Mouse (Mus musculus) forebrain, embryonic 11.5 days (tissue): ENCODE measurements around the gene Rsad2. TPM values are rescaled to one million over a fixed set of nuclear protein-coding genes. Genes with fewer than 3 reads are reported as not detected.
"Not testable (repeated sequence)": the region's sequence is repeated elsewhere in the genome, so short reads cannot be mapped to it uniquely, and the experiment has no call there.

Experiments used
- ATAC-seq: fragments of 200-750 bp; cut with Nextera tagmentation; replicated peaks from 2 replicates; pipeline ENCODE4 v1.8.0; 2017; ENCODE audit warnings: moderate TSS enrichment; ENCODE audit not compliant: low FRiP score
- DNase-seq: peaks from one replicate; pipeline ENCODE4 v3.0.0-alpha.2; 2017; ENCODE audit warnings: low spot score
- H3K27ac ChIP-seq: fragments of 300-500 bp; sonication (generic); 2 replicates; pipeline ENCODE4 v1.5.1; 2014; ENCODE audit warnings: low read depth, low read length
- H3K27me3 ChIP-seq: fragments of 300-500 bp; sonication (generic); 2 replicates; pipeline ENCODE4 v1.6.1; 2014; ENCODE audit warnings: mild to moderate bottlenecking, low read length, mixed read lengths; ENCODE audit not compliant: control insufficient read depth, insufficient read depth
- H3K36me3 ChIP-seq: fragments of 300-500 bp; sonication (generic); 2 replicates; pipeline ENCODE4 v1.6.1; 2014; ENCODE audit warnings: mild to moderate bottlenecking, low read length, moderate library complexity, mixed read lengths; ENCODE audit not compliant: control insufficient read depth, insufficient read depth
- H3K4me1 ChIP-seq: fragments of 300-500 bp; sonication (generic); replicated peaks from 2 replicates; pipeline ENCODE4 v1.6.1; 2014; ENCODE audit warnings: low read length, mixed read lengths; ENCODE audit not compliant: control insufficient read depth, insufficient read depth
- H3K4me2 ChIP-seq: fragments of 300-500 bp; sonication (generic); 2 replicates; pipeline ENCODE4 v1.6.1; 2014; ENCODE audit warnings: low read depth, mild to moderate bottlenecking, low read length, moderate library complexity, mixed read lengths; ENCODE audit not compliant: severe bottlenecking
- H3K4me3 ChIP-seq: fragments of 300-500 bp; sonication (generic); 2 replicates; pipeline ENCODE4 v1.5.1; 2014; ENCODE audit warnings: low read depth, low read length
- H3K9ac ChIP-seq: fragments of 300-500 bp; sonication (generic); 2 replicates; pipeline ENCODE4 v1.6.1; 2014; ENCODE audit warnings: low read length
- H3K9me3 ChIP-seq: fragments of 300-500 bp; sonication (generic); 2 replicates; pipeline ENCODE4 v1.6.1; 2016; ENCODE audit warnings: low read length, mixed read lengths; ENCODE audit not compliant: control insufficient read depth
- WGBS: fragments of 180-500 bp; shearing (Covaris S2); extraction: QIAGEN DNeasy Blood & Tissue Kit; methylation state at CpG from one replicate; pipeline ENCODE4 v1.1.7; 2014; 5-methylcytosine and 5-hydroxymethylcytosine counted together
- polyA plus RNA-seq: library from polyadenylated mRNA; unstranded; fragments of >200 nt; fragmentation: Nextera tagmentation; extraction: Ambion mirVana; gene quantifications from 2 replicates; pipeline ENCODE4 v1.2.1, GENCODE M21; 2014

The Rsad2 gene
- polyA plus RNA-seq, result 0.11 and 0.25 TPM in 2 replicates

GRCm38 (mm10) chr12:26456028-26456698 is at the start of gene Rsad2:
Gene Rsad2 (minus strand): TSS chr12:26456452.
- DNase-seq (peak; percentile 56), ATAC-seq (no peak)
- H3K36me3 ChIP-seq, result no peaks in the 10 kb centered on the region
- H3K4me3 ChIP-seq, result no peak within 1 kb of the TSS
- H3K9ac ChIP-seq, result no peak within 1 kb of the TSS
- H3K4me1 ChIP-seq, result 0 out of 2 replicates have a peak, but pooled peaks cover 4% of the 10 kb centered on the region
- WGBS, result 58% methylated on average over 13 of the region's 13 CpGs
- H3K27me3 ChIP-seq, result no peaks in the 10 kb centered on the region
- H3K4me2 ChIP-seq, result no peak within 1 kb of the TSS
- H3K27ac ChIP-seq, result no peak within 1 kb of the TSS
- H3K9me3 ChIP-seq, result no peaks in the 10 kb centered on the region

- DNase-seq (no peak), ATAC-seq (no peak)
- WGBS, result 89% methylated on average over 3 of the region's 3 CpGs
- H3K4me3 ChIP-seq, result no peak overlapping the region
- no peak overlapping the region for H3K9ac ChIP-seq
- no peak overlapping the region for H3K27ac ChIP-seq
- no peaks in the 10 kb centered on the region for H3K27me3 ChIP-seq
- H3K4me1 ChIP-seq, result no peaks in the 10 kb centered on the region
- H3K4me2 ChIP-seq, result no peak overlapping the region
- no peaks in the 10 kb centered on the region for H3K36me3 ChIP-seq
- no peaks in the 10 kb centered on the region for H3K9me3 ChIP-seq
These were observed 44.8 kb upstream of the Rsad2 start for GRCm38 (mm10) chr12:26501042-26501441.

GRCm38 (mm10) chr12:26489942-26490341 is 33.7 kb upstream of the Rsad2 start:
- H3K27me3 ChIP-seq, result peaks cover 2% of the 10 kb centered on the region; the same call in 1 of the 2 replicates
- 95% methylated on average over 1 of the region's 1 CpGs for WGBS
- no peak overlapping the region for H3K4me2 ChIP-seq
- H3K4me1 ChIP-seq, result no peaks in the 10 kb centered on the region
- no peak for ATAC-seq
- H3K9ac ChIP-seq, result no peak overlapping the region
- no peaks in the 10 kb centered on the region for H3K9me3 ChIP-seq
- H3K4me3 ChIP-seq, result no peak overlapping the region
- DNase-seq, result no peak
- no peaks in the 10 kb centered on the region for H3K36me3 ChIP-seq
- no peak overlapping the region for H3K27ac ChIP-seq

GRCm38 (mm10) chr12:26488617-26489274 is 32.5 kb upstream of the Rsad2 start:
- H3K4me1 ChIP-seq, result no peaks in the 10 kb centered on the region
- ATAC-seq (no peak; the same call in 1 of the 2 replicates), DNase-seq (no peak)
- H3K9ac ChIP-seq, result no peak overlapping the region
- 38% methylated on average over 5 of the region's 5 CpGs for WGBS
- 0 out of 2 replicates have a peak overlapping the region, but pooled peaks have one; percentile 1 for H3K4me2 ChIP-seq
- H3K36me3 ChIP-seq, result no peaks in the 10 kb centered on the region
- H3K4me3 ChIP-seq, result no peak overlapping the region
- H3K27ac ChIP-seq, result no peak overlapping the region
- no peaks in the 10 kb centered on the region for H3K9me3 ChIP-seq
- peaks cover 2% of the 10 kb centered on the region; the same call in 1 of the 2 replicates for H3K27me3 ChIP-seq

GRCm38 (mm10) chr12:26487874-26488616 is 31.8 kb upstream of the Rsad2 start:
- no peaks in the 10 kb centered on the region for H3K4me1 ChIP-seq
- H3K4me3 ChIP-seq, result no peak overlapping the region
- H3K4me2 ChIP-seq, result 0 out of 2 replicates have a peak overlapping the region, but pooled peaks have one; percentile 8
- 38% methylated on average over 14 of the region's 14 CpGs for WGBS
- no peak overlapping the region for H3K27ac ChIP-seq
- no peak overlapping the region for H3K9ac ChIP-seq
- peak; percentile 63 for DNase-seq
- peaks cover 2% of the 10 kb centered on the region; the same call in 1 of the 2 replicates for H3K27me3 ChIP-seq
- H3K9me3 ChIP-seq, result no peaks in the 10 kb centered on the region
- H3K36me3 ChIP-seq, result no peaks in the 10 kb centered on the region
- peak; percentile 65 for ATAC-seq

GRCm38 (mm10) chr12:26485738-26486580 is 29.7 kb upstream of the Rsad2 start:
- H3K4me3 ChIP-seq, DNase-seq, H3K27ac ChIP-seq, ATAC-seq, H3K36me3 ChIP-seq, H3K27me3 ChIP-seq, H3K9me3 ChIP-seq, H3K4me1 ChIP-seq, H3K9ac ChIP-seq, H3K4me2 ChIP-seq: not testable (repeated sequence)
- 90% methylated on average over 12 of the region's 12 CpGs for WGBS

GRCm38 (mm10) chr12:26478196-26479004 is 22.1 kb upstream of the Rsad2 start:
- no peaks in the 10 kb centered on the region for H3K27me3 ChIP-seq
- H3K9ac ChIP-seq, result no peak overlapping the region
- H3K4me3 ChIP-seq, result no peak overlapping the region
- H3K36me3 ChIP-seq, result no peaks in the 10 kb centered on the region
- DNase-seq, result no peak
- no peak overlapping the region for H3K4me2 ChIP-seq
- ATAC-seq, result no peak
- WGBS, result 90% methylated on average over 18 of the region's 18 CpGs
- H3K9me3 ChIP-seq, result no peaks in the 10 kb centered on the region
- no peaks in the 10 kb centered on the region for H3K4me1 ChIP-seq
- no peak overlapping the region for H3K27ac ChIP-seq
